Mouse (Mus musculus) stomach, embryonic 16.5 days (tissue): ENCODE measurements around the gene Cox6b2. TPM values are rescaled to one million over a fixed set of nuclear protein-coding genes. Genes with fewer than 3 reads are reported as not detected.

ENCODE experiments used
- ATAC-seq: fragments of 200-750 bp; cut with Nextera tagmentation; 2 replicates; pipeline ENCODE4 v1.8.0; 2017; ENCODE audit warnings: moderate number of reproducible peaks, moderate TSS enrichment; ENCODE audit not compliant: insufficient read depth, low FRiP score
- H3K27ac ChIP-seq: fragments of 300-500 bp; sonication (generic); 2 replicates; pipeline ENCODE4 v1.5.1; 2014; ENCODE audit warnings: low read length
- H3K27me3 ChIP-seq: fragments of 300-500 bp; sonication (generic); 2 replicates; pipeline ENCODE4 v1.6.1; 2014; ENCODE audit warnings: low read length, control low read depth, mixed read lengths; ENCODE audit not compliant: control insufficient read depth, insufficient read depth
- H3K36me3 ChIP-seq: fragments of 300-500 bp; sonication (generic); 2 replicates; pipeline ENCODE4 v1.6.1; 2014; ENCODE audit warnings: low read length; ENCODE audit not compliant: control insufficient read depth, insufficient read depth
- H3K4me1 ChIP-seq: fragments of 300-500 bp; sonication (generic); 2 replicates; pipeline ENCODE4 v1.6.1; 2014; ENCODE audit warnings: low read length, control low read depth, mixed read lengths; ENCODE audit not compliant: control insufficient read depth, insufficient read depth
- H3K4me2 ChIP-seq: fragments of 300-500 bp; sonication (generic); 2 replicates; pipeline ENCODE4 v1.6.1; 2014; ENCODE audit warnings: low read depth, low read length, mixed read lengths
- H3K4me3 ChIP-seq: fragments of 300-500 bp; sonication (generic); replicated peaks from 2 replicates; pipeline ENCODE4 v1.5.1; 2014; ENCODE audit warnings: mild to moderate bottlenecking, low read length
- H3K9ac ChIP-seq: fragments of 300-500 bp; sonication (generic); 2 replicates; pipeline ENCODE4 v1.6.1; 2014; ENCODE audit warnings: low read length
- H3K9me3 ChIP-seq: fragments of 300-500 bp; sonication (generic); replicated peaks from 2 replicates; pipeline ENCODE4 v1.6.1; 2016; ENCODE audit warnings: low read length, control low read depth; ENCODE audit not compliant: control insufficient read depth
- WGBS: fragments of 180-500 bp; shearing (Covaris S2); extraction: QIAGEN DNeasy Blood & Tissue Kit; methylation state at CpG from one replicate; pipeline ENCODE4 v1.1.7; 2014; 5-methylcytosine and 5-hydroxymethylcytosine counted together
- polyA plus RNA-seq: library from polyadenylated mRNA; unstranded; fragments of >200 nt; fragmentation: Nextera tagmentation; extraction: Ambion mirVana; gene quantifications from 2 replicates; pipeline ENCODE4 v1.2.1, GENCODE M21; 2015

The Cox6b2 gene
- polyA plus RNA-seq, 1 experiment from 2014 or later: 70.0 TPM

- H3K27me3 ChIP-seq: no peaks in the 10 kb centered on the region
- ATAC-seq: peak; percentile 26; the same call in 1 of the 2 replicates
- WGBS: 2% methylated on average over 64 of the region's 64 CpGs
- no peaks in the 10 kb centered on the region for H3K36me3 ChIP-seq
- no peaks in the 10 kb centered on the region for H3K9me3 ChIP-seq
- peak overlapping the region; percentile 72 for H3K4me3 ChIP-seq
- H3K4me2 ChIP-seq: peak overlapping the region; percentile 93
- peak overlapping the region; percentile 89 for H3K27ac ChIP-seq
- peaks cover 8% of the 10 kb centered on the region for H3K4me1 ChIP-seq
- peak overlapping the region; percentile 84 for H3K9ac ChIP-seq
Observed at GRCm38 (mm10) chr7:4788499-4789435, 35.9 kb upstream of the Cox6b2 start.

- Histone ChIP-seq H3K4me3 (no peak overlapping the region), H3K36me3 (no peaks in the 10 kb centered on the region), H3K27me3 (peaks cover 6% of the 10 kb centered on the region), H3K4me2 (no peak overlapping the region), H3K9ac (no peak overlapping the region), H3K27ac (no peak overlapping the region), H3K9me3 (no peaks in the 10 kb centered on the region), H3K4me1 (peaks cover 17% of the 10 kb centered on the region)
- WGBS: 76% methylated on average over 14 of the region's 14 CpGs
- no peak for ATAC-seq
Observed at GRCm38 (mm10) chr7:4783667-4784268, 30.9 kb upstream of the Cox6b2 start.

- WGBS: 67% methylated on average over 2 of the region's 2 CpGs
- Histone ChIP-seq H3K4me2 (no peak within 1 kb of the TSS), H3K9me3 (no peaks in the 10 kb centered on the region), H3K4me1 (peaks cover 14% of the 10 kb centered on the region), H3K4me3 (no peak within 1 kb of the TSS), H3K27me3 (peaks cover 16% of the 10 kb centered on the region), H3K9ac (0 out of 2 replicates have a peak within 1 kb of the TSS, but pooled peaks have one; percentile 18), H3K27ac (no peak within 1 kb of the TSS), H3K36me3 (no peaks in the 10 kb centered on the region)
- no peak for ATAC-seq
Observed at GRCm38 (mm10) chr7:4782759-4783158, 29.9 kb upstream of the Cox6b2 start, which contains the start of the genes Il11 and Tmem190. Gene Il11 (minus strand): TSS chr7:4782859. Gene Tmem190 (plus strand): TSS chr7:4782937.

- Histone ChIP-seq H3K36me3 (no peaks in the 10 kb centered on the region), H3K4me2 (no peak overlapping the region), H3K4me1 (peaks cover 21% of the 10 kb centered on the region), H3K27me3 (peaks cover 22% of the 10 kb centered on the region), H3K9ac (no peak overlapping the region), H3K27ac (no peak overlapping the region), H3K9me3 (no peaks in the 10 kb centered on the region), H3K4me3 (no peak overlapping the region)
- WGBS: 44% methylated on average over 3 of the region's 3 CpGs
- no peak for ATAC-seq
Observed at GRCm38 (mm10) chr7:4782130-4782529, 29.2 kb upstream of the Cox6b2 start.

GRCm38 (mm10) chr7:4779921-4780320 lies 27.0 kb upstream of the Cox6b2 start:
- Histone ChIP-seq H3K4me3 (no peak overlapping the region), H3K9me3 (no peaks in the 10 kb centered on the region), H3K9ac (no peak overlapping the region), H3K36me3 (no peaks in the 10 kb centered on the region), H3K4me1 (peaks cover 27% of the 10 kb centered on the region), H3K27ac (no peak overlapping the region), H3K27me3 (peaks cover 44% of the 10 kb centered on the region), H3K4me2 (no peak overlapping the region)
- WGBS: 27% methylated on average over 5 of the region's 5 CpGs
- ATAC-seq: no peak

GRCm38 (mm10) chr7:4777851-4778637 lies 25.1 kb upstream of the Cox6b2 start:
- no peaks in the 10 kb centered on the region for H3K9me3 ChIP-seq
- H3K27ac ChIP-seq: no peak overlapping the region
- H3K27me3 ChIP-seq: peaks cover 44% of the 10 kb centered on the region
- H3K36me3 ChIP-seq: no peaks in the 10 kb centered on the region
- peak overlapping the region; percentile 65; the same call in 1 of the 2 replicates for H3K9ac ChIP-seq
- 11% methylated on average over 20 of the region's 20 CpGs for WGBS
- H3K4me1 ChIP-seq: peaks cover 27% of the 10 kb centered on the region
- no peak overlapping the region for H3K4me3 ChIP-seq
- no peak overlapping the region for H3K4me2 ChIP-seq
- no peak for ATAC-seq

- Histone ChIP-seq H3K27ac (no peak overlapping the region), H3K4me3 (peak overlapping the region; percentile 47), H3K4me1 (peaks cover 27% of the 10 kb centered on the region), H3K9me3 (no peaks in the 10 kb centered on the region), H3K4me2 (peak overlapping the region; percentile 70), H3K36me3 (no peaks in the 10 kb centered on the region), H3K9ac (peak overlapping the region; percentile 65), H3K27me3 (peaks cover 44% of the 10 kb centered on the region)
- 2% methylated on average over 38 of the region's 56 CpGs for WGBS
- peak; percentile 76 for ATAC-seq
Observed at GRCm38 (mm10) chr7:4776861-4777830, 24.3 kb upstream of the Cox6b2 start.

- 52% methylated on average over 10 of the region's 10 CpGs for WGBS
- Histone ChIP-seq H3K4me1 (peaks cover 21% of the 10 kb centered on the region), H3K27me3 (peaks cover 44% of the 10 kb centered on the region), H3K36me3 (no peaks in the 10 kb centered on the region), H3K4me3 (no peak overlapping the region), H3K9ac (no peak overlapping the region), H3K4me2 (no peak overlapping the region), H3K27ac (no peak overlapping the region), H3K9me3 (no peaks in the 10 kb centered on the region)
- no peak for ATAC-seq
Observed at GRCm38 (mm10) chr7:4776131-4776530, 23.2 kb upstream of the Cox6b2 start.
